Mouse (Mus musculus): ENCODE data around the gene Gcnt1. TPM values are rescaled to one million over a fixed set of nuclear protein-coding genes. Genes with fewer than 3 reads are reported as not detected.

The Gcnt1 gene
- polyA plus RNA-seq, 1 experiment from 2014 or later, result 4.0 TPM

DNA sequence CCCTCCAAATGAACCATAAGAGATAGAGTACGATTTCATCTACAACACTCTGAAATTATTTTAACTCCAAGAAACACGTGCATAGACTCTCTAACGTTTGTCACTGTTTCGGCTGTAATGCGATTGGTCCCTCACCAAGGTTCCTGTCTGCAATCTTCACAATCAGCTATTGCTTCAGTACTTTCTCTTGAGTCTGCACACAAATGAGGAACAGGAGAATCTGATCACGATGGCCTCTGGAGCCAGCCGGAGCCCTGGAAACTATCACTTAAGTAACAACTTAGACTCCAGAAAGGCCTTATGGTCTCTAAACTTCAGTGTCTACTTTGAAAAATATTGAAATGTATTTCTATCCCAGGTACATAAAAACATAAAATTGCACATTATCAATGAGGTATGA lies 27.8 kb downstream of the Gcnt1 start:
- no peaks in the 10 kb centered on the region for H3K4me1 ChIP-seq (replicated peaks; ENCODE audit: control insufficient read depth, insufficient read depth, low read length)
- H3K36me3 ChIP-seq (ENCODE audit: control insufficient read depth, insufficient read depth, low read length), result no peaks in the 10 kb centered on the region
- no peak overlapping the region for H3K4me3 ChIP-seq (ENCODE audit: low read length)
- H3K27ac ChIP-seq (ENCODE audit: low read length), result no peak overlapping the region
- no peak overlapping the region for H3K9ac ChIP-seq (ENCODE audit: low read length)
- no peak for ATAC-seq (ENCODE audit: low read depth)
- H3K27me3 ChIP-seq (ENCODE audit: control insufficient read depth, insufficient read depth, low read depth, low read length), result no peaks in the 10 kb centered on the region
- 84% methylated on average over 7 of the region's 7 CpGs for WGBS
- H3K4me2 ChIP-seq (ENCODE audit: low read depth, low read length), result no peak overlapping the region
- H3K9me3 ChIP-seq (ENCODE audit: control insufficient read depth, low read length), result no peaks in the 10 kb centered on the region

DNA sequence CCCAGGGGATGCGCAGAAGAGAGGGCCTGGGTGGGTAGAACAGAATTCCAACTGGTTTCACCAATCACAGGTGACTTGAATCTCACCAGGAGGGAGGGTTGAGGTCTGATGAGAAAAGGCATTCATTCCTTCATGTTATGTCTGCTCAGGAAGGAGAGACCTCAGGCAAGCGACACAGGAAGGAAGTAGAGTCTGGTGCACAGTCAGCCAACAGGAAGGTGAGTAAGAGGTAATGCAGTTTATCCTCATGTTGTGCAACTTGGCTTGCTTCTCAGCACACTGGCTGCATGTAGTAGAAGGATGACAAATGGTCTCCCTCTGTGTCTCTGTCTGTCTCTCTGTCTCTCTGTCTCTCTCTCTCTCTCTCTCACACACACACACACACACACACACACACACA lies 33.1 kb downstream of the Gcnt1 start:
- H3K4me3 ChIP-seq (ENCODE audit: low read length), result no peak overlapping the region
- peaks cover 11% of the 10 kb centered on the region for H3K4me1 ChIP-seq (replicated peaks; ENCODE audit: control insufficient read depth, insufficient read depth, low read length)
- ATAC-seq (ENCODE audit: low read depth), result no peak
- no peaks in the 10 kb centered on the region for H3K9me3 ChIP-seq (ENCODE audit: control insufficient read depth, low read length)
- no peak overlapping the region for H3K27ac ChIP-seq (ENCODE audit: low read length)
- no peaks in the 10 kb centered on the region for H3K36me3 ChIP-seq (ENCODE audit: control insufficient read depth, insufficient read depth, low read length)
- H3K4me2 ChIP-seq (ENCODE audit: low read depth, low read length), result no peak overlapping the region
- 85% methylated on average over 2 of the region's 2 CpGs for WGBS
- H3K27me3 ChIP-seq (ENCODE audit: control insufficient read depth, insufficient read depth, low read depth, low read length), result no peaks in the 10 kb centered on the region
- no peak overlapping the region for H3K9ac ChIP-seq (ENCODE audit: low read length)

- no peak overlapping the region for H3K4me2 ChIP-seq (ENCODE audit: low read depth, low read length)
- ATAC-seq (ENCODE audit: low read depth), result no peak
Observed at GRCm38 (mm10) chr19:17337057-17337679, 35.5 kb downstream of the Gcnt1 start.

DNA sequence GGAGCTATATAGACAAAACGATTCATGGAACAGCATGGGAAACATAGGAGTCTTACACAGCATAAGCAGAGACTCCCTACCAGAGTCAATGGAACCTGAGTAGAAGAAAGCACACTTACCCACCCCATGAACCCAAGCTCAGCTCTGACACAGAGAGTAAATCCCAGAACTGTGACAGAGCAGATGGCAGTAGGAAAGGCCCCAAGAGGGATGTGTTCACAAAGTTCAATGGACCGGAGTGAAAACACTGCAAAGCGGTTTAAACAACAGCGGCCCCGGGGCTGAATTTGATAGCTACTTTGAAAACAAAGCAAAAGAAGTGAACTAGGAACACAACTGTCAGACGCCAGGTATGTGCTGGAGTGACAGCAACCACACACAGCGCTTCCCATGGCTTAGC lies 36.0 kb downstream of the Gcnt1 start:
- Histone ChIP-seq H3K27ac (ENCODE audit: low read length) (no peak overlapping the region), H3K4me1 (replicated peaks; ENCODE audit: control insufficient read depth, insufficient read depth, low read length) (peaks cover 20% of the 10 kb centered on the region), H3K9ac (ENCODE audit: low read length) (no peak overlapping the region), H3K27me3 (ENCODE audit: control insufficient read depth, insufficient read depth, low read depth, low read length) (no peaks in the 10 kb centered on the region), H3K4me2 (ENCODE audit: low read depth, low read length) (no peak overlapping the region), H3K9me3 (ENCODE audit: control insufficient read depth, low read length) (no peaks in the 10 kb centered on the region), H3K4me3 (ENCODE audit: low read length) (no peak overlapping the region), H3K36me3 (ENCODE audit: control insufficient read depth, insufficient read depth, low read length) (no peaks in the 10 kb centered on the region)
- no peak for ATAC-seq (ENCODE audit: low read depth)
- WGBS, result 49% methylated on average over 7 of the region's 7 CpGs

More at GRCm38 (mm10) chr19:17337057-17337679, 35.5 kb downstream of the Gcnt1 start:
- no peak overlapping the region for H3K27ac ChIP-seq (ENCODE audit: low read length)
- no peak overlapping the region for H3K9ac ChIP-seq (ENCODE audit: low read length)
- no peaks in the 10 kb centered on the region for H3K27me3 ChIP-seq (ENCODE audit: control insufficient read depth, insufficient read depth, low read depth, low read length)
- H3K4me1 ChIP-seq (replicated peaks; ENCODE audit: control insufficient read depth, insufficient read depth, low read length), result peaks cover 20% of the 10 kb centered on the region
- no peaks in the 10 kb centered on the region for H3K36me3 ChIP-seq (ENCODE audit: control insufficient read depth, insufficient read depth, low read length)
- 33% methylated on average over 7 of the region's 7 CpGs for WGBS
- H3K9me3 ChIP-seq (ENCODE audit: control insufficient read depth, low read length), result no peaks in the 10 kb centered on the region
- no peak overlapping the region for H3K4me3 ChIP-seq (ENCODE audit: low read length)

DNA sequence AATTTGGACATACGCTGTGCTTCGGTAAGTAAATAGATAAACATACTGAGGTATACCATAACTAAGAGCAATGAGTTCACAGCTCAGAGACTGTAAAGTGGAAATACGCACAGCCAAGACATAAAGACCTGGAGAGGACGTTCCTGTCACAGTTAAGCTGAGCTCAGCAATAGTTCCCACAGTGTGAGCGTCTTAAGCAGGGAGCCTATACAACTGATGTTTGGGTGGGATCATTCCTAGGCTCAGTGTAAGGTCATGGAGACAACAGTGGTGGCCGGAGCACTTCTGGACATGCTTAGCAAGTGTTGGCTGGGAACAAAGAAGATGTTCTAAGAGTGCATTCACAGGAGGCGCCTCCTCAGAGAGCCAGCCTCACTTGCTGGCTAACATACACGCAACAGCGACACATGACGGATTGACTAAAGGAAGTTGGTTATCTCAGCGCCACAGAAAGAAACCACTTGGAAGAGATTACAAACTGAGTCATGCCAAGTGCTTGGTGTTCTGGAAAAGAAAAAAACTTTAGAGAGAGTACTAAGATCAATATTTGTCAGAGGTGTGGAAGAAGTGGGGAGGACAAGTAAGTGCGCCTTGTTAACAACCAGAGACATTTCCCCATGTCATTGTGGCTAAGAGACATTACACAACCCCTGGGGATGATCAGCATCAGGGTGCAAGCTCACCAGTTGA lies 37.9 kb downstream of the Gcnt1 start:
- Histone ChIP-seq H3K27ac (ENCODE audit: low read length) (no peak overlapping the region; the same call in 1 of the 2 replicates), H3K4me1 (replicated peaks; ENCODE audit: control insufficient read depth, insufficient read depth, low read length) (peaks cover 20% of the 10 kb centered on the region), H3K9ac (ENCODE audit: low read length) (no peak overlapping the region), H3K4me3 (ENCODE audit: low read length) (no peak overlapping the region), H3K27me3 (ENCODE audit: control insufficient read depth, insufficient read depth, low read depth, low read length) (no peaks in the 10 kb centered on the region), H3K4me2 (ENCODE audit: low read depth, low read length) (peak overlapping the region; percentile 45), H3K9me3 (ENCODE audit: control insufficient read depth, low read length) (no peaks in the 10 kb centered on the region), H3K36me3 (ENCODE audit: control insufficient read depth, insufficient read depth, low read length) (no peaks in the 10 kb centered on the region)
- peak; percentile 34 for ATAC-seq (ENCODE audit: low read depth)
- WGBS, result 37% methylated on average over 12 of the region's 12 CpGs

GRCm38 (mm10) chr19:17333043-17333442 lies 39.6 kb downstream of the Gcnt1 start:
- Histone ChIP-seq H3K4me3 (ENCODE audit: low read length) (no peak overlapping the region), H3K36me3 (ENCODE audit: control insufficient read depth, insufficient read depth, low read length) (no peaks in the 10 kb centered on the region), H3K4me2 (ENCODE audit: low read depth, low read length) (no peak overlapping the region), H3K27ac (ENCODE audit: low read length) (no peak overlapping the region), H3K4me1 (replicated peaks; ENCODE audit: control insufficient read depth, insufficient read depth, low read length) (peaks cover 20% of the 10 kb centered on the region), H3K9me3 (ENCODE audit: control insufficient read depth, low read length) (no peaks in the 10 kb centered on the region), H3K9ac (ENCODE audit: low read length) (no peak overlapping the region), H3K27me3 (ENCODE audit: control insufficient read depth, insufficient read depth, low read depth, low read length) (no peaks in the 10 kb centered on the region)
- WGBS, result 42% methylated on average over 7 of the region's 7 CpGs
- peak; percentile 92 for ATAC-seq (ENCODE audit: low read depth)

- Histone ChIP-seq H3K27me3 (ENCODE audit: control insufficient read depth, insufficient read depth, low read depth, low read length) (no peaks in the 10 kb centered on the region), H3K9me3 (ENCODE audit: control insufficient read depth, low read length) (no peaks in the 10 kb centered on the region), H3K4me2 (ENCODE audit: low read depth, low read length) (no peak overlapping the region), H3K9ac (ENCODE audit: low read length) (no peak overlapping the region), H3K4me3 (ENCODE audit: low read length) (no peak overlapping the region), H3K36me3 (ENCODE audit: control insufficient read depth, insufficient read depth, low read length) (no peaks in the 10 kb centered on the region), H3K27ac (ENCODE audit: low read length) (no peak overlapping the region), H3K4me1 (replicated peaks; ENCODE audit: control insufficient read depth, insufficient read depth, low read length) (peaks cover 8% of the 10 kb centered on the region; the same call in 1 of the 2 replicates)
- no peak for ATAC-seq (ENCODE audit: low read depth)
- 95% methylated on average over 10 of the region's 10 CpGs for WGBS
Observed at GRCm38 (mm10) chr19:17328916-17329315, 43.7 kb downstream of the Gcnt1 start.

GRCm38 (mm10) chr19:17327881-17328404 lies 44.7 kb downstream of the Gcnt1 start:
- H3K4me2 ChIP-seq (ENCODE audit: low read depth, low read length), result no peak overlapping the region
- no peaks in the 10 kb centered on the region for H3K9me3 ChIP-seq (ENCODE audit: control insufficient read depth, low read length)
- WGBS, result 76% methylated on average over 6 of the region's 6 CpGs
- H3K27ac ChIP-seq (ENCODE audit: low read length), result no peak overlapping the region
- no peaks in the 10 kb centered on the region for H3K27me3 ChIP-seq (ENCODE audit: control insufficient read depth, insufficient read depth, low read depth, low read length)
- H3K4me1 ChIP-seq (replicated peaks; ENCODE audit: control insufficient read depth, insufficient read depth, low read length), result 0 out of 2 replicates have a peak, but pooled peaks cover 5% of the 10 kb centered on the region
- H3K9ac ChIP-seq (ENCODE audit: low read length), result no peak overlapping the region
- no peak overlapping the region for H3K4me3 ChIP-seq (ENCODE audit: low read length)
- no peak for ATAC-seq (ENCODE audit: low read depth)
- H3K36me3 ChIP-seq (ENCODE audit: control insufficient read depth, insufficient read depth, low read length), result no peaks in the 10 kb centered on the region

GRCm38 (mm10) chr19:17323689-17324241 lies 48.9 kb downstream of the Gcnt1 start:
- H3K27me3 ChIP-seq (ENCODE audit: control insufficient read depth, insufficient read depth, low read depth, low read length), result no peaks in the 10 kb centered on the region
- 73% methylated on average over 5 of the region's 5 CpGs for WGBS
- ATAC-seq (ENCODE audit: low read depth), result no peak
- no peaks in the 10 kb centered on the region for H3K4me1 ChIP-seq (replicated peaks; ENCODE audit: control insufficient read depth, insufficient read depth, low read length)
- H3K9me3 ChIP-seq (ENCODE audit: control insufficient read depth, low read length), result no peaks in the 10 kb centered on the region
- H3K4me3 ChIP-seq (ENCODE audit: low read length), result no peak overlapping the region
- H3K9ac ChIP-seq (ENCODE audit: low read length), result no peak overlapping the region
- no peak overlapping the region for H3K27ac ChIP-seq (ENCODE audit: low read length)
- H3K4me2 ChIP-seq (ENCODE audit: low read depth, low read length), result no peak overlapping the region
- H3K36me3 ChIP-seq (ENCODE audit: control insufficient read depth, insufficient read depth, low read length), result no peaks in the 10 kb centered on the region
